Mouse (Mus musculus): Measurements from ENCODE around the gene Spink8.

Spink8 gene

DNA sequence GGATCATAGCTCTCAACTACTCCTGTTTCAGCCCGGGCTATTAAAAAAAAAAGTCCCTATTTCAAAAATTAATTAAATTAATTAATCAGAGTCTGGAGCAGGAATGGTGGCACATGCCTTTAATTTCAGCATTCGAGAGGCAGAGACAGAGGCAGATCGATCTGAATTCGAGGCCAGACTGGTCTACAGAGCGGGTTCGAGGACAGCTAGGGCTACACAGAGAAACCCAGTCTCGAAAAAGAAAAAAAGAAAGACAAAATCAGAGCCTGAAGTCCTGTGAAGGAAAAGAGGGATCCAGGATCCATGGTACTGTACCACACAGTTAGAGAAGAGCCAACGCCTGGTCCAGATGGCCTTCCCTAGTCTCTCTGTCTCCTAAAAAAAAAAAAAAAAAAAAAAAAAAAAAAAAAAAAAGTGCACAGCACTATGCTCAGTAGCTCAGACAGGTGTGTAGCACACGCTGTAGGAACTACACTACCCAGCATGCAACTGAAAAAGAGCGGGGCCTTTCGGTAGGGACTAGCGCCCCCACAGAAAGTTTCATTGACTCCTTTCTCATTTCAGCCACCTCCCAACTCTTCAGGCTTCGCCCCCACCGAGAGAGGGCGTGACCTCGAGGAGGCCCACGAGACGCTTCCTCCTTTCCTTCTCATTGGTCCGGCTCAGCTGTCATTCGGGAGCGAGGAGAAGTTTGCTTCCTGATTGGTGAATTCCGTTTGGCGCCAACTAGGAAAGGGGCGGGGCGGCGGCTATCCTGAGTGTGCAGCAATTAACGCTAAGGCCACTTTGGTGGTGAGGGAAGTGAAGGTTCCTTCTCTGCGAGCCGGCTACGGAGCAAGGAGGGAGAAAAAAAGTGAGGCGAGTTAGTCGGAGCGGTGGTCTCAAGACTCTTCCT lies 63.0 kb downstream of the Spink8 start, which contains the start of gene Cdc25a:
Cdc25a (plus strand) TSS at position 783 of the 895 bp plus-strand sequence.
- DNase-seq: peak; percentile 100

DNA sequence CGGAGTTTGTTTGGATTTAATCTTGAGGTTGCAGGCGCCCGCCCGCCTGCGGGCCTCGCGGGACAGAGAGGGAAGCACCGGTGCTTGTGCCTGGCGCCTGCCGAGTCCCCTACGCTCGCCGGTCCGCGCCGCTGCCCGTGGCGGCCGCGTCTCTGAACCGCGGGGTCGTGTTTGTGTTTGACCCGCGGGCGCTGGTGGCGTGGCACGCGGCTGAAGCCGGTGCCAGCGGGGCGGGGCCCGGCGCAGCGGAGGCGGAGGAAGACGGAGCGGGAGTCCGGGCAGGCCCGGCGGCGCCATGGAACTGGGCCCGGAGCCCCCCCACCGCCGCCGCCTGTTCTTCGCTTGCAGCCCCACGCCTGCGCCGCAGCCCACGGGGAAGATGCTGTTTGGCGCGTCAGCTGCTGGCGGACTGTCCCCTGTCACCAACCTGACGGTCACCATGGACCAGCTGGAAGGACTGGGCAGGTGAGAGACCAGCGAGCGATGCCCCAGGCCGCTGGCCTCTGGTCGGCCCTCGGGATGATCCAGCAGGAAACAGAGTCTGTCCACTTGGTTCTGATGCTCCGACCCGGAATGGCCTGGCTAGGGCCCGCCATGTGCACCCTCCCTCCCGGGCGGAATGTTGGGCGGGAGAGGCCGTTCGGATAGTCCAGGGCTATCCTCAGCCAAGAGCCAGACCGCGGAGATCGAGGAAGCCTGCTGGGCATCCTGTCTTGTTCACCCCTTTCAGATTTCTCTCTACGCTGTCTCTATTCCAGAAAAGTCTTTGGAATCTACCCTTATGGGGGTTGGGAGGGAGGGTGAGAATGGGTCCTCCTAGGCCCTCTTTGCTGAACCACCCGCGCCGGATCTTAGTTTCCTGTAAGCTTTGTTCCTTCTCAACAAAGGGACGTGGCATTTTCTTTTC lies 63.9 kb downstream of the Spink8 start:
- DNase-seq: peak; percentile 59

Measured in embryo, embryonic 11 days (tissue).